Mouse (Mus musculus) intestine, embryonic 14.5 days (tissue): ENCODE results near the gene Itpkb. TPM values are rescaled to one million over a fixed set of nuclear protein-coding genes. Genes with fewer than 3 reads are reported as not detected.
"Not testable (repeated sequence)": the region's sequence is repeated elsewhere in the genome, so short reads cannot be mapped to it uniquely, and the experiment has no call there.

Source experiments
- ATAC-seq: fragments of 200-750 bp; cut with Nextera tagmentation; replicated peaks from 2 replicates; pipeline ENCODE4 v1.8.0; 2017; ENCODE audit warnings: low read depth, moderate number of reproducible peaks, moderate TSS enrichment, moderate library complexity; ENCODE audit not compliant: low FRiP score, low TSS enrichment
- DNase-seq: peaks from one replicate; pipeline ENCODE4 v3.0.0-alpha.2; 2018; ENCODE audit warnings: low spot score
- H3K27ac ChIP-seq: fragments of 300-500 bp; sonication (generic); 2 replicates; pipeline ENCODE4 v1.5.1; 2014; ENCODE audit warnings: low read depth, mild to moderate bottlenecking, control low read depth
- H3K27me3 ChIP-seq: fragments of 300-500 bp; sonication (generic); replicated peaks from 2 replicates; pipeline ENCODE4 v1.6.1; 2014; ENCODE audit warnings: low read length, control low read depth; ENCODE audit not compliant: control insufficient read depth, insufficient read depth
- H3K36me3 ChIP-seq: fragments of 300-500 bp; sonication (generic); 2 replicates; pipeline ENCODE4 v1.6.1; 2014; ENCODE audit warnings: low read length, control low read depth; ENCODE audit not compliant: control insufficient read depth, insufficient read depth
- H3K4me1 ChIP-seq: fragments of 300-500 bp; sonication (generic); replicated peaks from 2 replicates; pipeline ENCODE4 v1.6.1; 2014; ENCODE audit warnings: low read length, control low read depth, mixed read lengths; ENCODE audit not compliant: control insufficient read depth, insufficient read depth
- H3K4me2 ChIP-seq: fragments of 300-500 bp; sonication (generic); 2 replicates; pipeline ENCODE4 v1.6.1; 2014; ENCODE audit warnings: low read length
- H3K4me3 ChIP-seq: fragments of 300-500 bp; sonication (generic); 2 replicates; pipeline ENCODE4 v1.5.1; 2014; ENCODE audit warnings: low read depth, low read length, control low read depth, mixed read lengths
- H3K9ac ChIP-seq: fragments of 300-500 bp; sonication (generic); 2 replicates; pipeline ENCODE4 v1.6.1; 2014; ENCODE audit warnings: mild to moderate bottlenecking, low read length
- H3K9me3 ChIP-seq: fragments of 300-500 bp; sonication (generic); 2 replicates; pipeline ENCODE4 v1.6.1; 2016; ENCODE audit warnings: low read length, control low read depth; ENCODE audit not compliant: control insufficient read depth
- WGBS: fragments of 180-500 bp; shearing (Covaris S2); extraction: QIAGEN DNeasy Blood & Tissue Kit; methylation state at CpG from one replicate; pipeline ENCODE4 v1.1.7; 2014; 5-methylcytosine and 5-hydroxymethylcytosine counted together
- polyA plus RNA-seq: library from polyadenylated mRNA; unstranded; fragments of >200 nt; fragmentation: Nextera tagmentation; extraction: Ambion mirVana; gene quantifications from 2 replicates; pipeline ENCODE4 v1.2.1, GENCODE M21; 2014

Gene Itpkb
- polyA plus RNA-seq, 1 experiment from 2014 or later, result 6.7 TPM

- WGBS, result 80% methylated on average over 11 of the region's 11 CpGs
- not testable (repeated sequence) for H3K9me3 ChIP-seq
These were observed 59.0 kb downstream of the Itpkb start for GRCm38 (mm10) chr1:180389213-180389760.

DNA sequence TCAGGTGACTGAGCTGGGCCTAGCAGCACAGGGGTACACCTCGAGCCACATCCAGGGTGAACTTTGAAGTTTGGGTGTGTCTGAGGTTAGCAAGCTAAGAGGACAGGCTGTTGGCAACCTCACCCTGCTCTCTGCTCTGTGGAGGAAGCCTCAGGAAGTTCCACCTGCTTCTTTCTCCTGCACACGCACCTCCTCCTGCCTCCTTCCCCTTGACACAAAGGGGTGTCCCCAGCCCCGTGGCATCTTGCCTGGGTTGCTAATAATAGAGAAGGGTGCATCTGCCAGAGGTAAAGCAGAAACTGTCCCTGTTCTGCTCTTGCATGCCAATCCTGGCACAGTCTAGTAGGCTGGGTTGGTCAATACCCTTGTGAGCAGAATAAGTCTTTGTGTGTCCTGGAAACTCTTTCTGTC, 60.0 kb downstream of the Itpkb start:
- DNase-seq (no peak), ATAC-seq (no peak)
- H3K27ac ChIP-seq, result no peak overlapping the region
- H3K9ac ChIP-seq, result no peak overlapping the region
- no peak overlapping the region for H3K4me3 ChIP-seq
- peaks cover 26% of the 10 kb centered on the region for H3K4me1 ChIP-seq
- H3K9me3 ChIP-seq, result no peaks in the 10 kb centered on the region
- no peaks in the 10 kb centered on the region for H3K27me3 ChIP-seq
- H3K4me2 ChIP-seq, result no peak overlapping the region
- H3K36me3 ChIP-seq, result 0 out of 2 replicates have a peak, but pooled peaks cover 3% of the 10 kb centered on the region
- 64% methylated on average over 3 of the region's 3 CpGs for WGBS

More at GRCm38 (mm10) chr1:180389213-180389760, 59.0 kb downstream of the Itpkb start:
- DNase-seq, H3K4me2 ChIP-seq, H3K36me3 ChIP-seq, ATAC-seq, H3K4me3 ChIP-seq, H3K27ac ChIP-seq, H3K27me3 ChIP-seq, H3K9ac ChIP-seq: not testable (repeated sequence)
- peaks cover 28% of the 10 kb centered on the region for H3K4me1 ChIP-seq

- WGBS, result 83% methylated on average over 10 of the region's 10 CpGs
- DNase-seq, result no peak
- ATAC-seq, result no peak
- H3K9ac ChIP-seq, result no peak overlapping the region
- no peak overlapping the region for H3K4me2 ChIP-seq
- H3K4me1 ChIP-seq, result peaks cover 26% of the 10 kb centered on the region
- H3K27ac ChIP-seq, result no peak overlapping the region
- 0 out of 2 replicates have a peak, but pooled peaks cover 3% of the 10 kb centered on the region for H3K36me3 ChIP-seq
- no peaks in the 10 kb centered on the region for H3K9me3 ChIP-seq
- no peaks in the 10 kb centered on the region for H3K27me3 ChIP-seq
- H3K4me3 ChIP-seq, result no peak overlapping the region
These were observed 60.7 kb downstream of the Itpkb start for GRCm38 (mm10) chr1:180390746-180391574.

- ATAC-seq (no peak), DNase-seq (no peak)
- H3K27ac ChIP-seq, result no peak overlapping the region
- 0 out of 2 replicates have a peak, but pooled peaks cover 3% of the 10 kb centered on the region for H3K36me3 ChIP-seq
- no peaks in the 10 kb centered on the region for H3K9me3 ChIP-seq
- no peaks in the 10 kb centered on the region for H3K27me3 ChIP-seq
- H3K9ac ChIP-seq, result no peak overlapping the region
- 90% methylated on average over 4 of the region's 4 CpGs for WGBS
- H3K4me2 ChIP-seq, result no peak overlapping the region
- H3K4me1 ChIP-seq, result peaks cover 20% of the 10 kb centered on the region
- no peak overlapping the region for H3K4me3 ChIP-seq
These were observed 61.3 kb downstream of the Itpkb start for GRCm38 (mm10) chr1:180391575-180391945.

GRCm38 (mm10) chr1:180392137-180392798, 62.0 kb downstream of the Itpkb start:
- Histone ChIP-seq H3K27me3 (no peaks in the 10 kb centered on the region), H3K4me3 (no peak overlapping the region), H3K4me2 (no peak overlapping the region), H3K27ac (no peak overlapping the region), H3K36me3 (0 out of 2 replicates have a peak, but pooled peaks cover 3% of the 10 kb centered on the region), H3K9me3 (no peaks in the 10 kb centered on the region), H3K4me1 (peaks cover 15% of the 10 kb centered on the region), H3K9ac (no peak overlapping the region)
- DNase-seq (no peak), ATAC-seq (no peak)
- WGBS, result 74% methylated on average over 5 of the region's 5 CpGs

GRCm38 (mm10) chr1:180393017-180393797, 62.9 kb downstream of the Itpkb start:
- no peak overlapping the region for H3K9ac ChIP-seq
- H3K27me3 ChIP-seq, result no peaks in the 10 kb centered on the region
- H3K4me3 ChIP-seq, result no peak overlapping the region
- no peak overlapping the region for H3K27ac ChIP-seq
- H3K4me2 ChIP-seq, result no peak overlapping the region
- DNase-seq (no peak), ATAC-seq (no peak)
- H3K36me3 ChIP-seq, result 0 out of 2 replicates have a peak, but pooled peaks cover 3% of the 10 kb centered on the region
- 85% methylated on average over 9 of the region's 9 CpGs for WGBS
- H3K4me1 ChIP-seq, result peaks cover 12% of the 10 kb centered on the region
- H3K9me3 ChIP-seq, result no peaks in the 10 kb centered on the region

- H3K9ac ChIP-seq, result no peak overlapping the region
- H3K27ac ChIP-seq, result no peak overlapping the region
- H3K9me3 ChIP-seq, result no peaks in the 10 kb centered on the region
- no peak for DNase-seq
- WGBS, result 89% methylated on average over 12 of the region's 12 CpGs
- no peak for ATAC-seq
- H3K27me3 ChIP-seq, result no peaks in the 10 kb centered on the region
- H3K4me3 ChIP-seq, result no peak overlapping the region
- peaks cover 6% of the 10 kb centered on the region; the same call in 1 of the 2 replicates for H3K4me1 ChIP-seq
- 0 out of 2 replicates have a peak, but pooled peaks cover 3% of the 10 kb centered on the region for H3K36me3 ChIP-seq
- no peak overlapping the region for H3K4me2 ChIP-seq
These were observed 63.6 kb downstream of the Itpkb start for GRCm38 (mm10) chr1:180393873-180394272.

- no peak for DNase-seq
- Histone ChIP-seq H3K9me3 (no peaks in the 10 kb centered on the region), H3K27me3 (no peaks in the 10 kb centered on the region), H3K4me2 (no peak overlapping the region), H3K9ac (no peak overlapping the region), H3K4me3 (no peak overlapping the region), H3K4me1 (peaks cover 20% of the 10 kb centered on the region), H3K27ac (no peak overlapping the region), H3K36me3 (0 out of 2 replicates have a peak, but pooled peaks cover 3% of the 10 kb centered on the region)
- no peak for ATAC-seq
- 36% methylated on average over 5 of the region's 5 CpGs for WGBS
These were observed 67.4 kb downstream of the Itpkb start for GRCm38 (mm10) chr1:180397734-180398133.
